Mouse (Mus musculus): Measurements from ENCODE around the gene Wdr35. TPM values are rescaled to one million over a fixed set of nuclear protein-coding genes. Genes with fewer than 3 reads are reported as not detected.

Wdr35 gene
- total RNA-seq, 2 experiments from 2014 or later, result 1.3 to 2.6 TPM

DNA sequence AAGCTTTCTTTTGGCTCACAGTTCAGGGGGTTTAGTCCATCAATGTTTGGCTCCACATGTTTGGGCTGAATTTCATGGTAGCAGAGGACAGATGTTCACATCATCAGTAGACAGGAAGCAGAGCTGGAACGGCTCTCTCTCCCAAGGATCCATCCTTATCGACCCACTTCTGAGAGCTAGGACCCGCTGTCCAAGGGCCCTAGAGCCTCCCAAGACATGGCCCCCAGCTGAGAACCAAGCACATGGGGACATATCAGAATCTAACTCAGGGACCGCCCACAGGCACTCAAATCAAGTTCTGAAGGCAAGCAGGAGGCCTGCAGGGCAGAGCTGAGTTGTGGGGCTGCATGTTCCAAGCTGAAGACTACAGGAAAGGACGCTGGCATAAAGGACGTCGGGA is 71.0 kb downstream of the Wdr35 start:
- ATAC-seq (replicated peaks; ENCODE audit: low FRiP score, poor library complexity, severe bottlenecking), result no peak

DNA sequence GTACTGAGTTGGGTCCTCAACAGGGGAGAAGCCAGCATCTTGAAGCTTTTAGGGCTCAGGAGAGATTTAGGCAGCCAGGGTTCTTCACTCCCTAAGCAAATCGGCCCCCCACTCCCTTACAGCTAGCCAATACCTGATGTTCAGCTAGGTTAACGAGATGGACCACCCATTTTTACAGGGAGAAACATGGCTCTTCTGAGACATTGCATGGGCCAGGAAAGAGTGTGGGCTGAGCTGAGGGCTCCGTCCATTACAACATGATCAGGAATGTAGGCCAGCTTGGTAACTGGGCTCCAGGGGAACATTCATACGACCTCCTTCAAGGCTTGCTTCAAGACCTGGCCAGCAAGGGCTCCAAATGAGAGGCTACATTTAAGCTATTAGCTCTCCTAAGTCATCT is 73.0 kb downstream of the Wdr35 start:
- no peak for ATAC-seq (replicated peaks; ENCODE audit: low FRiP score, poor library complexity, severe bottlenecking)

DNA sequence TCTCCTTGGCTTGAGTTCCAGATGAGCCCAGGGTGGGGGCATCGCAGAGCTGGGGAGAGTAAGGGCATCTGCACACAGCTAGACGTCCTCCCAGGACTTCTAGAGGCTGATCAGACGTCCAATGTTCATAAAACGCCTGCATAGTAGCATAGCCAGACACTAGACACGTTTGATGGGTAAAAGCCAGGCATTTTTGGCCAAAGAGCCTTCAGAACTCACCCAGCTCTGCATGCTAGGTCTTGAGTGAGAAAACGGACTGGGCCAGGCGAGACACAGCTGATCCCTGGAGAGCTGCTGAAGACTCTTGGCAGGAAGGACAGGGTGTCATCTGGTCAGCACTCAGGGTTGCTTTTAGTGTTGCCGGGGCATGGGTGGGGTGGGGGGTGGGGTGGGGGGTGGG is 74.4 kb downstream of the Wdr35 start:
- ATAC-seq (replicated peaks; ENCODE audit: low FRiP score, poor library complexity, severe bottlenecking), result no peak

DNA sequence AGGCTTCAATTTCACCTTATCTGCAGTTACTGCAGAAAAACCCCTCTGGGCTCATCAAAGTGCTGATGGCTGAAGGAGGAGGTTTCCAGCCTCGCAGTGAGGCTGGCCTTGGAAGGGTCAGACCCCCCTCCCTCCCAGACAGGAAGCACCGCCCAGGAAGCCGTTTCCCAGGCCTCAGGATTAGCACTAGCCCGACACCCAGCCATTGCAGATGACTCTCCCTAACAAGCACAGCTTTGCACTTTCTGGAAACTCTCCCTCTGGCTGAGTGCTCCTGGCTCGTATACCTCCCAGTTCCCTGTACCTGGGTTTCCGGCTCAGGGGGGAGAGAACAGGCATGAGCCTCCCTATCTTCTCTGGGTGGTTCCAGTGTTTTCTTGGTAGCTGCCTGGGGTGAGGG is 77.1 kb downstream of the Wdr35 start:
- ATAC-seq (replicated peaks; ENCODE audit: low FRiP score, poor library complexity, severe bottlenecking), result no peak

- ATAC-seq (replicated peaks; ENCODE audit: low FRiP score, poor library complexity, severe bottlenecking), result peak; percentile 84
Observed at GRCm38 (mm10) chr12:9052075-9052829, 78.6 kb downstream of the Wdr35 start.

DNA sequence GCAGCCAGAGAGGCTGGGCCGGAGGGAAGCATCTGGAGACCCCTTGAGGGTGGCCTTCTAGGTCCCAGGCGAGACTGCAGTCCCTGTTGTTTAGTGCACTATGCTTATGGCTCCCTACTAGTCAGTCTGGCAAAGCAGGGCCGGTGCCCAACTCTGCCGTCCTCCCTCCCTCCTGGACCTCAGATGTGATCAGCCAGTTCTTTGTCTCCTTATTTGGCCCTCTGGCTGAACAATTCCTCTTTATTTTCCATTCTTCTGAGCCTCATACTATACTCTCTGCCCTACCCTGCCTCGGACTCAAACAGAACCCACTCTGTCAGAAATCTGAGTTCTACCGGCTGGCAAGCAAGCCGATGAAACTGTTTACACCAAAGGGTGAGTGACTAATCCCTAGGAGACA is 79.7 kb downstream of the Wdr35 start:
- ATAC-seq (replicated peaks; ENCODE audit: low FRiP score, poor library complexity, severe bottlenecking), result no peak

DNA sequence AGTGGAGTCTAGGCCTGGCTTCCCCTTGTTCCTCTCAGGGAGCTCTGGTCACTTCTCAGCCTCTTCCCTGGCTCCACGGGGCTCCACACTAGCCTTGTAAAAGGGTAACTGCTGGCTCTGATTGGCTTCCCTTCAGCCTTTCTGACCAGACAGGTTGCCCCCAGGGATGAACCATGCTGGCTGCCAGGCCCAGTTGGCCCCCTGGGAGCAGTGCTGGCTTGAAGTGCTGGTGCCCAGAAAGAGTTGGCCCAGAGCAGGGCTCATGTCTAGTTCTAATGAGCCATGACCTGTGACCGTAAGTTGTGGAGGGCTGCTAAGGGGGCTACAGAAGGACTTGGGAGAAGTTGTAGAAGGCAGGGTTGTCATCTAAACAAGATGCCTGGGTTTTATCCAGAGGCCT is 80.3 kb downstream of the Wdr35 start:
- no peak for ATAC-seq (replicated peaks; ENCODE audit: low FRiP score, poor library complexity, severe bottlenecking)

DNA sequence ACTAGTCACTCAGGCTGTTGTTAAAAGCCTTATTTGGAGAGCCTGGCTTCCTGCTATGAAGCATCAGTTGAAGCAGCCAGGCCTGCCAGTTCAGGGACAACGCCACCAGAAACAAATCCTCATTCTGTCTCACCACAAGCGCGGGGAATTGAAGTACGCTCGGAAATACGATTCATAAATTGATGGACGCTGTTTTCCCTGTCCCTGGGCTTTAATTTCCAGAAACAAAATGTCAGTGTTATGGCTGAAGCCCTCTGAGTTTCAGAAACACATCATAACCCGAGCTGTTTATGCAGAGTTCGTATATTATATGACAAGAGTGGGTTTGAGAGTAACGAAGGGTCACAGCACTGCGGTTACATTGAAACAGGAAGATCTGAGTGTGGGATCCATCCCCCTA is 81.6 kb downstream of the Wdr35 start:
- ATAC-seq (replicated peaks; ENCODE audit: low FRiP score, poor library complexity, severe bottlenecking), result no peak

GRCm38 (mm10) chr12:9059502-9059901 is 85.8 kb downstream of the Wdr35 start:
- no peak for ATAC-seq (replicated peaks; ENCODE audit: low FRiP score, poor library complexity, severe bottlenecking)

DNA sequence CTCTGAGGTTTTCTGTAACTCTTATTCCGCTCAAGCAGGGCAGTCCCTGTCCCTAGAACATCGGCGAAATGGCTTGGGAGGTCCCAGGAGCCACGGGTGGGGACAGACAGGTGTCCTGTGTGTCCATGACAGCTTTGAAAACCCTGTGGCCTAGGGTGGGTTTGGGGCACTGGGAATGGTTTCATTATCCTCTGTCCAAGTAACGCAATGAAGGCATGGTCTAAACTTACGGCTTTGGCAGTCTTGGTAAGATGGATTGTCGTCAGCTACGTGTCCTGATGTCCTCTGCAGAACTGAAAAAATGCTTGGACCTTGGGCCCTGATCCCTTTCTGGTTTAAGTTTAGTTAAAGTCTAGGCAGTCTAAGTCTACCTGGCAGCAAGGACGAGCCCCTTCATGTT is 86.3 kb downstream of the Wdr35 start:
- no peak for ATAC-seq (replicated peaks; ENCODE audit: low FRiP score, poor library complexity, severe bottlenecking)

DNA sequence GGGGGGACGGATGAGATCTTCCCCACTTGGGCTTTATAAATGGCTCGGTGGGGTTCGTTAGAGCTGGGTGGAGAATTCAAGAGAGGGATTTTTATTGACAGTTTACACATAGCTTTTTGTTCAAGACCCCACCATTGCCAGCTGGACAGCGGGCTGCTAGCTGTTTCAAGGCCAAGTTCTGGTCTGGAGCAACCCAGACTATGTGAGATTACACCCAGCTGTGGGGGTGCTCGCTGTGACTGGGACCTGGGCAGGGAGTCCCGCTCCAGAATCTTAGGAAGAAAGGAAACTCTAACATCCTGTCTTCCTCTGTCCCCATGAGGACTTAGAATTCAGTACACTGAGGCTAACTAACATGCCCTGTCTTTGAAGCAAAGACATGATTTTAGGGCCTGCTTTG is 89.9 kb downstream of the Wdr35 start:
- no peak for ATAC-seq (replicated peaks; ENCODE audit: low FRiP score, poor library complexity, severe bottlenecking)

DNA sequence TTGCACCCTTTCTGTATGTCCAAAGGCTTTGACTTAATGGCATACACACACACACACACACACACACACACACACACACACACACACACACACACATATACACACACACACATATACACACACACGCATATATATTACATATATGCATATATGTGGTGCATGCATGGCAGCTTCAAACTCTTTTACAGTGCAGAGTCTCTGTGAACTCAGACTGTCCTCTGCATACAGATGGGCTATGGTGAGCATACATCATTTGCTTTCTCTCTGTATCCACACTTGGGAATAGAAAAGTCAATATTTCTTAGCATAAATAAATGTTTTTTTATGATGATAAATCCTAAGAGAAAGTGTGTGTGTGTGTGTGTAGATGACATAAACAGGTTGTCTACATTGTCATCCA is 97.4 kb downstream of the Wdr35 start:
- ATAC-seq (replicated peaks; ENCODE audit: low FRiP score, poor library complexity, severe bottlenecking), result no peak

DNA sequence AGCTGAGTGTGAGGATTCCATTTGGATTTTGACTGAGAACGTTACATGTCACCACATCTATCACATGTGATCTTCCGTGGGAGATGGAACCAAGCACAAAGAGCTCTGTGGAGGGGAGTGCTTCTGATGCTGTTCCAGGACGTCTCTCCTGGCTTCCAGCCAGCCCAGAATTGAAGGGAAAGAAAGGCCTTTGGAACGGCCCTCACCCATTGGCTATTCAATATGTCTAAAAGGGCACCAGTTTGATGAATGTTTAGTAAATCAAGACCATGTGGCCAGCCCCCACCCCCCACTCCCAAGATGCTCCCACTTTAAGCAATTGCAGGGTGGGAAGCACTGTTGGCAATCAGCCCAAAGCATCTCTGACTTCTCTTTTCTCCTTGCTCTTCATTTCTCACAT is 97.8 kb downstream of the Wdr35 start:
- ATAC-seq (replicated peaks; ENCODE audit: low FRiP score, poor library complexity, severe bottlenecking), result no peak

- no peak for ATAC-seq (replicated peaks; ENCODE audit: low FRiP score, poor library complexity, severe bottlenecking)
Observed at GRCm38 (mm10) chr12:9077554-9078125, 103.9 kb downstream of the Wdr35 start.

Other genes with a start within 250 kb of the Wdr35 start
- gene Sdc1, start 202.6 kb upstream of the Wdr35 start, total RNA-seq (2015; ENCODE audit: low replicate concordance), result not detected in 2 replicates
- 1.8 TPM in 1 of 2 replicates, not detected in the other for gene Sdc1, start 202.6 kb upstream of the Wdr35 start, total RNA-seq (2017; ENCODE audit: low replicate concordance)
- gene Laptm4a, start 52.2 kb upstream of the Wdr35 start, total RNA-seq (2015; ENCODE audit: low replicate concordance), result 102 and 129 TPM in 2 replicates
- 123 and 145 TPM in 2 replicates for gene Laptm4a, start 52.2 kb upstream of the Wdr35 start, total RNA-seq (2017; ENCODE audit: low replicate concordance)
- not detected in 2 replicates for gene Matn3, start 26.0 kb upstream of the Wdr35 start, total RNA-seq (2015; ENCODE audit: low replicate concordance)
- not detected in 2 replicates for gene Matn3, start 26.0 kb upstream of the Wdr35 start, total RNA-seq (2017; ENCODE audit: low replicate concordance)
- 14.3 and 18.0 TPM in 2 replicates for gene Ttc32, start 56.1 kb downstream of the Wdr35 start, total RNA-seq (2015; ENCODE audit: low replicate concordance)
- gene Ttc32, start 56.1 kb downstream of the Wdr35 start, total RNA-seq (2017; ENCODE audit: low replicate concordance), result 0.26 TPM in 1 of 2 replicates, not detected in the other

Data from erythroid progenitor cell, adult 5-6 weeks (primary cell).